Mouse (Mus musculus) inflammation-experienced regulatory T-cells (primary cell): Measurements from ENCODE around the gene Mup19. TPM values are rescaled to one million over a fixed set of nuclear protein-coding genes. Genes with fewer than 3 reads are reported as not detected.

Experiments
- polyA plus RNA-seq, 2 experiments: library from polyadenylated mRNA; unstranded; fragments of 100-300 nt; shearing (Covaris generic); gene quantifications; one replicate each; pipeline ENCODE4 v1.2.1; 2017

Gene Mup19
- not detected for polyA plus RNA-seq

DNA sequence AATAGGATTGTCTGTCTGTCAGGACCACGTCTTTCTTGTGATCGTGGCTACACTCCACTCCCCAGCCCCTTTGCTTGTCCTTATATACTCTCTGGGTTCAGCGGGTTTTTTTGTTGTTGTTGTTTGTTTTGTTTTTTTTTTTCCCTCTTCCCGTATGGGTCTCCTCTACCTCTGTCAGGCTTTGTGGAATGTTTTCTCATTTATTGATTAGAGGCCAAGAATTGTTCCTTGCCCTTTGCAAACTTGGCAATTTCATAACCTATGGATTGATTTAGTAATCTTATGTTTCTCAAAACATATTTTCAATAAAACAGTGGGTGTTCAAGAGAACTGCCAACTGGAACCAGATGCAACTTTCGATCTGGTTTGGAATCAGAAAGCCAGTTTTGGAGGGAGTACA is at the start of gene Mup19:
Gene Mup19 (minus strand): TSS at position 101 of the 400 bp plus-strand sequence.

Other genes with a start within 250 kb of the Mup19 start
- not detected for gene Mup17, start 186.4 kb downstream of the Mup19 start, polyA plus RNA-seq
- gene Mup18, start 108.1 kb downstream of the Mup19 start, polyA plus RNA-seq, result not detected
- under 1 TPM in 1 of 2 experiments, not detected in 1; 0.65 TPM for gene Mup5, start 53.0 kb upstream of the Mup19 start, polyA plus RNA-seq